Mouse (Mus musculus) Muller cell, postnatal 12 days (primary cell): ENCODE measurements around the gene Rai1.
A peak's percentile ranks its signal among the peaks of the same experiment; 100 is the strongest.

Source experiments
- DNase-seq: peaks from one replicate; pipeline ENCODE4 v3.0.0-alpha.2; 2015; ENCODE audit errors: inconsistent ontology term

Gene Rai1

DNA sequence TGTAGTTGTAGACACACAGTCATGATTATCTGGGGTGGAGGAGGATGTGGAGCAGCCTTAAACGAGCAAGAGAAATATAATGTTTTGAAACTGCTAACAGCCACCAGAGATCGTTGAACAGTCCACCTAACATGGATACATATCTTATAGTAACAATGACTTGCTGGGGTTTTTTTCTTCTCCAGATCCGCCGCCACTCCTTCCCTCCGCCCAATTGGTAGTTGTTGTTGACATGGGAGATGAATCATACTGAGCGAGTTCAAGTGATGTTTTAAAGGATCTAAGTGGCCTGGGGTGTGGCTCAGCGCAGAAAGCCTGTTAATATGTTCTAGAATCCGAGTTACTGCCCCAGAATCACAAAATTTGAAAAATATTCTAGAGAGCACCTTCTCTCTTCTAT lies 114.8 kb downstream of the Rai1 start:
- peak; percentile 61 for DNase-seq

DNA sequence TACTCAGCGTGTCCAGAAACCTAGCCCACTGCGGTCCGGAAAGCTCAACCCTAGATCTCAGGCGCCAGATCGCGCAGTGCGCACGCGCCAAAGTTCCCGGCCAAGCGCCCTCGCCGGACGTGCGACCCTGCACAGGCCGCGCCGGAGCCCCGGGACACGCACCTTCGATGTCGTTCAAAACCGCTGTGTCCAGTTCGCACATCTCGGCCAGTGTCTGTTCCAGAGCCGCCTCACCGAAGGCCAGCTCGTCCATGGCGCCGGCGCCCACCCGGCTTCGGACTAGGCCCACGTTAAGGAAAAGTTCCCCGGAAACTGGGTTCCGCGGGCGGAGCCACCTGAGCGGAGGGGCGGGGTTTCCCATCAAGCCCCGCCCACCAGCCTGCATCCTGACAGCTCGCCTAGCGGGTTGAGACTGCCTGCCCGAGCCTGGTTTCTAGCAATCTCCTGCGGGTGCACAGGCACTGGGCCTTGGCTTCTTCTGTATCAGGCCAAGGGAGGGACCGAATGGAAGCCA lies 115.5 kb downstream of the Rai1 start:
- DNase-seq: peak; percentile 97

DNA sequence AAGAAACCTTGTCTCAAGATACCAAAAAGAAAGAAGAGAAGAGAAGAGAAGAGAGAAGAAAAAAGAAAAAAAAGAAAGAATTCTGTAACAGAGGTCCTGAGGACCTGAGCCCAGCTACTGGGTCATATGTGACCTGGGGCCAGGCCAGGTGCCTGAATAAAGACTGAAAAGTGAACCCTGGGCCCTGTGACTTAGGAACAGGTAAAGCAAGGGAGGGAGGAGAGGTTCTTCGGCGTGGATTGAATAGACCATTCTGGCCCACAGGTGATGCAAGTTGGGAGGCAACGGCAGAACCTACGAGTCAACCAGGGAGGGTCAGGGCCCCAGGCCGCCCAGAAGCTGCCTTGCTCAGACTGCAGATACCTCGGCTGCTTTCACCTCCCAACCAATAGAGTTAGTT lies 116.6 kb downstream of the Rai1 start:
- DNase-seq: no peak

DNA sequence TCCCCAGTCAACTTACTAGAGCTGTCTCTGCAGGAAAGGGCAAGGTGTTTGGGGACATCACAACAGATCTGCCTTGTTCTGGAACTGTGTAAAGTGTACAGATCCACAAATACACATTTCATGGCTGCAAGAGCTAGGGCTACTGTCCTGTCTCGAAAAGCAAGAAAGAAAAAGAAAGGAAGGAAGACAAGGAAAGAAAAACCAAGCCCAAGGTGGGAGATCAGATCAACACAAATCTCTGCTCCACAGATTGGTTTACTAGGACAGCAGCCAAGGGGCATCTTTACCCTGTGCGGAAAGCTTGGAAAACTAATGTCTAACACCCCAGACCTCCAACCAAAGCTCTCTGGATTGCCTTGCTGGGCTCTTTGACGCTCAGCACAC lies 117.3 kb downstream of the Rai1 start:
- no peak for DNase-seq

DNA sequence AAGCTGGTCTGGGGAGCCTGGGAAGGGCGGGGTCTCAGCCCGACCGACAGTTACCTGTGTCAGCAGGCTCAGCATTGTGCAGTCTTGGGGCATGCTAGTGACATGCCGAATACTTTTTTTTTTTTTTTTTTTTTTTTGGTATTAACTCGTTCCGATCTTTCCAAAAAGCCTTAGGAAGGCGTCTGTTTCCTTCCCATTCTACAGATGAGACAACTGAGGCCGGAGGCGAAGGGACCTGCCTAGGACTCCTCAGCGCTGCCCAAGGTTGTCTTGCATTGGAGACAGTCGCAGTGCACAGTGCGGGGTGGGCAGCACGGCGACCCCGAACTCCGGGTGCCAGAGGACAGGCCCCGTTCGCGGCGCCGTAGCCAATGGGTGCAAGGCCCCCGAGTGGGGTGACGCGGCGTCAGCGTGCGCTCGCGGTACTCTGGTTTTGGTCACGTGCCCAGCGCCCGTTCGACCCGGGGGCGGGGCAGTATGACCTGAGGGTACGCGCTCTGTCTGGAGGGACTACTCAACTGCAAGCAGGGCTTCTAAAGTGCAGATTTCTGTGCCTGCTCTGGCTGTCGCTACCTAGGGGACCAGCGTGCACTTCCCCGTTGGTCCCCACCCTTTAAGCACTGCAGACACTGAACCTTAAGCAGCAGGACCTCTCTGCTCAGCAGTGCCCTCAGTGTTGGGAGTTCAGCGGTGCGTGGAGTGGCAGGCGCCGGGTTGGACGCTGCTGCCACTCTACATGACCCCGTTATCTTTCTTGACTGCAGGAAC lies 117.8 kb downstream of the Rai1 start, which contains the start of gene Srebf1:
Srebf1 (minus strand) TSS at position 113 of the 768 bp plus-strand sequence.
- DNase-seq: peak; percentile 80

DNA sequence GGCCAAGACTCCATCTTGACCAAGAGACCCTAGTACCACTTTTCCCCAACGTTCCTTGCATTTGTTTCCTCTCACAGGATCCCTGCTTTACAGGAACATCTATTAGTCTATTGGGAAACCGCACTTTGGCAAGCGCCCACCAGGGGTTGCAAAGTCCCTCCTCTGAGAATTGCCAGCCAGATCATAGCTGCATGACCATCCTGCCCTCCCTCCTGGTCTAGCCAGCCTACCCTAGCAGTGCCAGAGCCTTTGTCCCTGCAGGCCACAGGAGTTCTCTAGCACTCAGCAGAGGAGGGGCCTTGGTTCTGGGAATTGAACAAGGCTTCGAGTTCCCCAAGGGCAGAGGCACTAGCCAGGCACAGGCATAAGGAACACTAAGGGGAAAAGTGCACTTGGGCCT lies 119.9 kb downstream of the Rai1 start:
- DNase-seq: peak; percentile 57

DNA sequence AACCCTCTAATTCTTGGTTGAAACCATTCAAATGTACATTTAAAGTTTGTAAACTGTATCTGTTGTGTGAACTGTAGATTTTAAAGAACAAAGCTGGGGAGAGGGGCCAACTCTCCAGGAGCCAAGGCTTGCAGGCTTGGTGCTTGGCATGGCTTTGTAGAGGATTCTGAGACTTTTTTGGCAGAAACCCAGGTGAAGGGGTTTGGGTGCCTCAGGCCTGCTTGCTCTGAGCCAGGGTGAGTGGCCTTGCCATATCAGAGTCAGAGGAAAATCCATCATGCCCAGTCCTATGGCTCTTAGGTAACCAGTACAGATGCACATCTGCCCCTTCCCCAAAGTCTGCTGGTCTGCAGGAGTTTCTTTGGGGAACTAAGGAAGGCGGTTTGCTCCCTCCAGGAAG lies 121.1 kb downstream of the Rai1 start:
- DNase-seq: no peak

DNA sequence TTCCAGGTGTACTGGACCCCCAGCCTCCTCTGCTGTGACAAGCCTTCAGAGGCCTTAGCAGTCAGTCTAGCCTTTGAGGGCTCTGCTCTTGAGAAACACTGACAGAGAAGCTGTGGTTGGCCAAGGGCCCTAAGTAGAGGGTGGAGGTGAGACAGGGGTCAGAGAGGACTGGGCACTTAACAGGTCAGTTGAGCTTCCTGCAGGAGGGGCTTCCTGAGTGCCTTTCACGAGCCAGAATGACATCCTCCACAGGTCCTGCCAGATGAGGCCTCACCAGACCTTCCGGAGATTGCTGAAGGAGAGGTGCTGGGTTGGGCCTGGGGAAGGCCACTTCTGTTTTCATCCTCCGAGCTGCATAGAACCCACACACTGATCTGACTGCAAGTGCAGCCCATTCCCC lies 123.7 kb downstream of the Rai1 start:
- DNase-seq: no peak

DNA sequence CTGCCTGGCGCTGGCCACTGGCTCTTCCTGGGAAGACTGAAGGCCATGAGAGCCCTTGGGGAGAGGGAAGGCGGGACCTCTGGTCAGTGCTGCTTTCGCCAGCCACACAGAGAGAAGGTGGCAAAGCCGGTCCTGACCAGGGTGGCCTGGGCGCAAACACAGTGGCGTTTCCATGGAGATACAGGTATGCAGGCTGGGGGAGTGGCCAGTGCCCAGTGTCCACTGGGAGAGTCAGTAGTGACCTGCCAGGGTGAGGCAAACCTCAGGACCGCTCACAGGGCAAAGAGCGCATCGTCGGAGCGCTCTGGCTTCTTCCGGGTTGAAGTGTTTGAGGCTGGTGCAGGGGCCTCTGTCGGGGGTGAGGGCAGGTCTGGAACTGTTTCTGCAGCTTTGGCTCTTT lies 125.0 kb downstream of the Rai1 start:
- DNase-seq: no peak

DNA sequence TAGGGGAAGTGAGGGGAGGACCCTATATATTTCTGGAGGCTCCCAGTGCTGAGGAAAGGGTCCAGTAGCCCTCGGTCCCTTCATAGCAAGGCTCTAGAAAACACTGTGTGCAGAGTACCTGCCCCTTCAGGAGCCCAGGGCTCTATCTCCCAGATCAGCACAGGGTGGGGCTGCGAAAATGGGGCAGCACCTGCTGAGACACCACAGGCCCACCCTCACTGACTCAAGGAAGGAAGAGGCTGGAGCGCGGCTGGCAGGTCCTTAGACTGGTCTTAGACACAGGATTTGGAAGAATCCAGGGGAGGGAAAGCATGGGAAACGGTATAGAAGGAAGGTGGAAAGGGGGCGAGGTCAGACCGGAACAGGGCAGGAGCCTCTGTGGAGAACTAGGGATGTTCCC lies 125.7 kb downstream of the Rai1 start:
- no peak for DNase-seq

DNA sequence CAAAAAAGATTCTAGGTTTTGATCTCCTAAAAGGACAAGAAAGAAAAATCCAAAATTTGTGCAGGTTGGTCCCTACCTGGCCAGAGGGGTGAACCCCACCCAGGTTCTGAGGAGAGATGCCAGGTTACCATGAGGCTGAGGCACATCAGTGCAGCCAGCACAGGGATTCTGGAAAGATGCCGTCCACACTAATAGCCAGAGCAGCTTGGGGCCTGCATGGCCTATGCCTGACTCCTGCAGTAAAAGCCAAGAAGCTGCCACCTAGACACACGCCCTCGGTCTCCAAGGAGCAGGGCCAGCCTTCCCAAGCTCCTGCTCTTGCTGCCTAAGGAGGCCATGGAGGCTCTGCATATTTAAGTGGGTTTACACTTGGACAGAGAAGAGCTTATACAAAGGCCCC lies 126.5 kb downstream of the Rai1 start:
- no peak for DNase-seq

DNA sequence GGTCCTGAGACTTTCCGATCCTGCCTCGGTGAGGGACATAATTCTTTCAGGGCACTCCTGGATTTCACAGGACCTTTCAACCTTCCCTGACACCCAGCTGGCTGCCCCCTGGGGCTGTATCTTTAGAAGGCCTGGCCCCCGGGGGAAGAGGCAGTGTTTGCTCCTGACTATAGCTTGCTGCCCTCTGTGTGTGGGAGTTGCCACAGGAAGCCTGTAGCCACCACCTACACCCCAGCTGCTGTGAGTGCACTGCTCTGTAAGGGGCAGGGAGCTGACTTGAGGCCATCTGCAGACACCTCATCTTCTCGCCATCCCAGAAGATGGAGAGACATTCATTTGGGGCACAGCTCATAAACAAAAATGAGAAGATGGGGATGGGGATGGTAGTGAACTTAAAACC lies 127.1 kb downstream of the Rai1 start:
- no peak for DNase-seq

DNA sequence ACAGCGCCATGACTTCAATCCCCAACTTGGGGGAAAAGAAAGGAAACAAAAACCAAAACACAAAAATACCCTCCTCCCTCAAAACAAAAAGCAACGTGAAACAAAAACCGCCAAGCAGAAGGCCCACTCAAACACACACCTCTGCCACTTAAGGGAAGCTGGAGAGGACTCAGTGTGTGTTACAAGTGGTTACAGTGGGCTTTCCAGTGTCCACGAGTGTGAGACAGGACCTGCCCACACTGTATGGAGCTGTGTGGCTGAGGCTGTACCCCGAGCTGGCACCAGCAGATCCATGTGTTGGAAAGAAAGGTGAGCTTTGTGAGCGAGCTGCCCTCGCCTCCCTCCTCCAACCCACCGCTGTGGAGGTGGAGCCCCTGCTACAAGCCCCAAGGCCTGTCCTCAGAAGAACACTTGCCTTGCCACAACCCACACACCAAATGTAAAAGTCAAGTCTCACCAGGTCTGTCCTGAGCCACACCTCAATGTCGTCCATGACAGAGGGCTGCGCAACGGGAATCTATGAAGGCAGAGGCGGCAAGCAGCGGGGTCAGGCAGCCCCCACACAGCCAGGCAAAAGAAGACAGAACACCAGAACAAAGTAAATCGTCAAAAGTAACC lies 127.7 kb downstream of the Rai1 start:
- no peak for DNase-seq

DNA sequence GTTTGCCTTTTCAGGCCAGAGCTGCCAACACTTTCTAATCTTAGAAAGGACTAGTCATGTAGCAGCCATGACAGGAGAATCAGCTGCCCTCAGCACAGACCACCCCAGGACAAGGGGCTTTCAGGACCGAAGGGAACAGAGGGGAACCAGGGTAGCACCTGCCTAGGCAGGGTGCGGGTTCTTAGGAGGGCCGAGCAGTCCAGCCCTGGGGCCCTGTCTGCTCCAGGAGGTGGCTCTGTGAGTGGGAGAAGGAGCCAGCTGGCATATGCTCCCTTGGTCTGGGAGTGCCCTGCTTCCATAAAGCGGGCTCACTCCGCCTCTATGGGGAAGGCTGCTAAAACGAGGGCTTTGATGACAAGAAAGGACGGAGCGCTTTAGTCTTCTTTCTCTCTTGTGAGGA lies 128.4 kb downstream of the Rai1 start:
- DNase-seq: no peak

DNA sequence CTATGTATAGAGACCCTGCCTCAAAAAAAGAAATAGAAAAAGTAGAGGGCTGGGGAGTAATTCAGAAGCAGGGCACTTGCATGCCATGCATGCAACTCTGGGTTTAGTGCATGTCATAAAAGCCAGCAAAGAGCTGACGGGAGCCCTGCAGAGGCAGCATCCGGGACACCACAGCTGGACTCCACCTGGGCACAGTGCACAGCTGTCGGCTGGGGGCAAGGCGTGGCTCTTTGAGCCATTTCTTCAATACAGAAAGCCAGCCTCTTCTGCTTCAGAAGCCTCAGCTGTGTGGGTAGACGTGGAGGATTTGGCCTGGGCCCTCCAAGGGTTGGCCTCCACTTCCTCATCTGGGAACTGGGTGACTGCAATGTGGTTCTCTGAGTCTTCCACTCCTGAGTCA lies 130.5 kb downstream of the Rai1 start:
- DNase-seq: no peak

DNA sequence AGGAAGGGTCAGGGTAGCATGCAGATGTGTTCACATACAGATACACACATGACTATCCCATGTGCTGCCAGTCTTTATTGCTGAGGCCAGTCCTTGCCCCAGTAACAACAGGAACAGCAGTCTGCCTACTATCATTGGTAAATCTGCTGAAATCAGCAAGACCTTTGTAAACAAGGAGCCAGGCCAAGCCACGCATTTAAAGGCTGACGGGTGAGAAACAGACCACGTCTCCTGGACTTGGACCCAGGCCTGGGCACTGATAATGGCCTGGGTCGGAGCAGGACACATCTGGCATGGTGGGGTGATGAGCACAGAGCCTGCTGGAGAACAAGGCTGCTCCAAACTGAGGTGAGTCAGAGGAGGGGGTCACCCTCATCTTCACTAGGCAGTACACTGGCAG lies 135.7 kb downstream of the Rai1 start:
- no peak for DNase-seq

DNA sequence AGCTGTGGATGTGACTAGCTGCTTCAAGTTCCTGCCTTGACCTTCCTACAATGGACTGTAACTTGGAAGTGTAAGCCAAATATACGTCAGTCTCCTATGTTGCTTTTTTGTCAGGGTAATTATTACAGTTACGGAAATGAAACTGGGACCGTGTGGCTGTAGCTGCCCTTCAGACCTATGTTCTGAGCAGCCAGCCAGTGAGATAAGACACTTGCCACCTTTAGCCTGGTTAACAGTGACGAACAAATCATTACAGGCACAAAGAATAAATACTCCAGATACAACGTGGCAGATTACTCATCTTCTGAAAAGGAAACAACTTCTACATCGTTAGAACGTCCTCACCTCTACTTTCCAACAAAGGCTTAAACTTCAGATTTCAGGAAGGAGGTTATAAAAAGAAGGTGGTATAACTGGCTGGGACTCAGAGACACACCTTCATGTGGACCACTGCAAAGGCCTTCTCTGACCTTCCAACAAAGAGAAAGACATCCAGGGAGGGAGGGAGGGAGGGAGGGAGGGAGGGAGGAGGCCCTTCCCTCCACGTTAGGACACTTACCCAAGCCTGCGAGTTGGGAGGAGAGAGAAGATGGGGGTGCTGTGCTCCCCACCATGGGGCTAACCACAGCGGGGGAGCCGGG lies 139.8 kb downstream of the Rai1 start:
- no peak for DNase-seq

DNA sequence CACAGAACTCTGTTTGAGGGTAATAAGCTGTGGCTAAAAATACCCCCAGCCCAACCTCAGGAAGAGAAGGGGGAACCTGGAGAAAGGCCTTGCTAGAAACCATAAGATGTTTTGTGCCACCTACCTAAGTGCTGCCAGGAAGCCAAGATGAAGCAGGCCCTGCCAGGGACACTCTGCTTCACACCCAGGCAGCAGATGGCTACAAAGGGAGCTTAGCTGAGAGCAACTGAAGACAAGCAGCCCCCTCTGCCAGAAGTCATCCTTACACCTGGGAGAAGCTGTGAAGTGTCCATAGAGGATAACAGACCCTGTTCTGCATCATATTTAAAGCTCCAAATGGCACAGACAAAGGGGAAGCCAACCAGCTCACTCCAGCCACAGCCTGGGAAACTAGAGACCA lies 141.3 kb downstream of the Rai1 start:
- no peak for DNase-seq

DNA sequence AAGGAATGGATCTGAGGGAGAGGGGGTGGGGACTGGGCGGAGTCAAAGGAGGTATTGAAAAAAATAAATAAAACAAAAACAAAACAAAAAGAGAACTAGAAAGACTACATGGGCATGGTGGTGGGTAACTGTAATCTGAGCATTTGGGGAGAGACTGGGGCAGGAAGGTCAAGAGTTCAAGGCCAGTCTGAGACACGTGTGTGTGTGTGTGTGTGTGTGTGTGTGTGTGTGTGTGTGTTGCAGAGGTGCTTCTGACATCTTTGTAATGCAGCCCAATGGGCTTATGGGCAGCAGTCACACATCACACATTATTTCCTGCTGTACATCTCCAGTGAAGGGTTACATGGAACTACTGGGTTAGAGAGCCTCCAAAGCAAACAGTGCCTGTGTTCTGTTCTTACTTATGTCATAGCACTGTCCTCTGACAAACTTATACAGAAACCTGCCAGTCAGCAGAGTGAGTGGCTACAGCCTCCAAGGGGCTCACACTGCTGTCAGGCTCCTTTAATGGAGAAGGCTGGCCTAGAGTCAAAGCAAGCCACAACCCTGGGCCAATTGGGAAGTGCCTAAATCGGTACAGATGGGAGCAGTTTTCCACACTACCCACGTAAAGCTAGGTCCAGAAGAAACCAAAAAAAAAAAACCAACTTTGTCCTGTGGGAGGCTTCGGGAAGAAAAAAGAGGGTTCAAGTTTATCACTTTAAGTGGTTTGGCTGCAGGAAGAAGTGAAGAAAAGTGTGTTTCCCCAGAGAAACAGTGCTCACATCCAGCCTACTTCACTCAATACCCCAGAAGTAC lies 143.1 kb downstream of the Rai1 start:
- no peak for DNase-seq
